Mouse (Mus musculus) right cerebral cortex, adult 18-20 months (tissue): Measurements from ENCODE around the gene Hnrnpl.

ENCODE experiments used
- DNase-seq: peaks from one replicate; pipeline ENCODE4 v3.0.0; 2022; ENCODE audit warnings: mixed read lengths

Hnrnpl gene

GRCm38 (mm10) chr7:28812949-28813348, 4.6 kb downstream of the Hnrnpl start:
- DNase-seq, result no peak

DNA sequence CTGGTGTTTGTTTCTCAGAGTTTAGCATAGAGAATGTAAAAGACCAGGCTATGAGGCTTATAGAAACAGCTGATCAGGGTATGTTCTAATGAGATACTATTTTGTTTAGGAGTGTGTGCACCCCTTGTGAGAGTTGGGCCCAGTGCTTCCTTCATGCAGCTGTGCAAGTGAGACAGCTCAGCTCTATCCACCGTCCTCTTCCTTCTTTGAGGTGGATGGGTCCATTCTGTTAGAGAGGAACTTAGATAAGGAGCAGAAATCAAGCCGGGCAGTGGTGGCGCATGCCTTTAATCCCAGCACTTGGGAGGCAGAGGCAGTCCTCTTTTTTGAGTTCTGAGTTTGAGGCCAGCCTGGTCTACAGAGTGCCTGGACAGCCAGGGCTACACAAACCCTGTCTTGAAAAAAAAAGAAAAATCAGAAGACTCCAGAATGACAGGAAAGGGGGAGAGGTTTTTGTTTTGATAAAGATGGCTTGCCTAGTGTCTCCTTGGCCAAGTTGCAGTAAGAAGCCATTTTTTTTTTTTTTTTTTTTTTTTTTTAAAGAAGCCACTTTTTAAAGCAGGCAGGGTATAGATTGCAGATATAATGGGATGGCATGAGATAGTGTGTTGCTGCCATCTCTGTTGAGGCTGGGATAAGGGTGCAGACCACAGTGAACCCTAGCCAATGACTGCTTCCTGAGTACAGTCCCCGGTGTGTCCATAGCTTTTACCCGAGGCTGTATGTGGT, 6.1 kb downstream of the Hnrnpl start:
- DNase-seq, result no peak

- DNase-seq, result no peak
Measured at GRCm38 (mm10) chr7:28815230-28815629, 6.9 kb downstream of the Hnrnpl start.

- DNase-seq, result no peak
Measured at GRCm38 (mm10) chr7:28816201-28816600, 7.9 kb downstream of the Hnrnpl start.

- DNase-seq, result no peak
Measured at GRCm38 (mm10) chr7:28816920-28817319, 8.6 kb downstream of the Hnrnpl start.

DNA sequence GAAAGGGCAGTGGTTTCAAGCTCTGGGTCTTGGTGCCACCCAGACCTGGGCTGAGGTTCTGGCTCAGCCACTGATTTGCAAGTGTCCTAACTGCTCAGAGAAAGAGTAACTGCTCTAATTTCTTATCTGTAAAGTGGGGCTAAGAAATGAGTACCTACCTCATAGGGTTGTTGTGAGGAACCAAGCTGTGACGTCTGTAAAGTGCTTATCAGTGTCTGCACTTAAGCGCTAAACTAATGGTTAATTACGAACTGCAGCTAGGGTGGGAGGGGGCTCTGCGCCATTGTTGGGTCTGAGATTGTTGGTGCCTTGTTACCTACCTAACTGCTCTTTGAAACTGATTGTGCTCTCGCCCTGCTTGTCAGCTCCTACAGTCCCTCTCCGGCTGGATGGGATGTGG, 9.2 kb downstream of the Hnrnpl start:
- DNase-seq, result no peak

DNA sequence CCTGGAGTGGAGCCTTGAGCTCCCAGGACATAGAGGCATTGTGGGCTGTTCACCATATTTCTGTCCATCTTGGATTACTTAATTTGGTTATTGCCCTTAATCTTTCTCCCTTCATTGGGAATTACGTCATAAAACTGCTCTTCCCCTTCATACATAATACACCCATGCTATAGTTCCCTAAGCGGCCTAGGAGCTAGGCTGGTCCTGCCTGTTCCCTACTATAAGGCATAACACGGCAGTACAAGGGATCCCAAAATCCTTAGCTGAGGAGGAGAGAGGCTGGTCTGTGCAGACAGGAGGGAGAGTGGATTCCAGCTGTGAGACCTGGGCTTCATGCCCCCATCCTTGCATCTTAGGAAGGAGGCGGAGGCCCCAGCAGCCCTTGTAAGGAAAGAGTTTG, 9.6 kb downstream of the Hnrnpl start:
- DNase-seq, result no peak

GRCm38 (mm10) chr7:28818436-28818835, 10.1 kb downstream of the Hnrnpl start:
- DNase-seq, result no peak

- no peak for DNase-seq
Measured at GRCm38 (mm10) chr7:28818861-28819452, 10.6 kb downstream of the Hnrnpl start.

DNA sequence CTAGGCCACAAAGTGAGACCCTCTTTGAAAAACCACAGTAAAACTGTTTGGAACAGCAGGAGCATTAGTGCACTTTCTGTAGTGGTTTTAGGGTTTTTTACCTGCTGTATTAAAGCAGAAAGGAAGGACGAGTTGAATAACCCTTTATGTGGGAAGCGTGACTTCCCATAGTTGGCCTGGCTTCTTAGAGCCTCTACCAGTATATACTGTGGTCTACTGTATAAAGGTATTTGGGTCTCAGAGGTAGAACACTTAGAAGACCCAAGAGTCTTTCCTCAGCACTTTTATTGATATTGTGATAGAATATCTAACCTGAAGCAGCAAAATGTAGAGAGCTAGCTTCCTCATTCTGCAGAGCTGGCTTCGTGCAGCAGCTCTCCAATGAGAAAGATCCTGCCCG, 11.2 kb downstream of the Hnrnpl start:
- no peak for DNase-seq

- no peak for DNase-seq
Measured at GRCm38 (mm10) chr7:28820358-28821260, 12.3 kb downstream of the Hnrnpl start.

- DNase-seq, result peak; percentile 71
Measured at GRCm38 (mm10) chr7:28821261-28821831, 13.0 kb downstream of the Hnrnpl start.

DNA sequence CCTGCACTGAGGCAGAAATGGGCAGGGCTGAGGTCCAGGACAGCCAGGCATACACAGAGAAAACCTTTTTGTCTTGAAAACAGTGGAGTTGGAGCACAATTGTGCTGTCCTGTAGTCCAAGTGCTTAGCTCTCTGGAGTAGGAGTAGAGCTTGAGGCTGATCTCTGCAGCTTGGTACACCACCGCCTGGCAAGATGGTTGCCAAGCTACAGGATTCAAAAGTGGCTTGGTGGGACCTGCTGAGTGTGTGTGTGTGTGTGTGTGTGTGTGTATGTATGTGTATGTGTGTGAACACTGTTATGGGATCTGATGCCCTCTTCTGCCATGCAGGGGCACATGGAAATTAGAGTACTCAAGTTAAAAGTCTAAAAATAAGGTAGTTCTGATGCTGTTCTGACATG, 14.2 kb downstream of the Hnrnpl start:
- no peak for DNase-seq

- no peak for DNase-seq
Measured at GRCm38 (mm10) chr7:28822993-28823903, 14.9 kb downstream of the Hnrnpl start.

DNA sequence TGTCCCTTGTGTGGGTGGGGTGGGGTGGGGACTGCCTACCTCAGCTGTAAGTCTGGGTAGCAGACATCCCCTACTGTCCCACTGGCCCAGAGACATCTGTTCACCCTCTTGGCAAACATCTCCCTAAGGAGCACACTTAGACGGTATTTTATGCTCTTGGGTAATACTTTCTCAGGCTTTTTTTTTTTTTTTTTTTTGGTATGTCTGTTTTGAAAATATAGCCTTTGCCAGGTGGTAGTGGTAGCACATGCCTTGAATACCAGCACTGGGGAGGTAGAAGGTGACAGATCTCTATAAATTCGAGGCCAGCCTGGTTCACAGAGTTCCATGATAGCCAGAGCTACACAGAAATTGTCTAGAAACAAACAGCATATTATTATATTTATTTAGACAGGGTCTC, 15.6 kb downstream of the Hnrnpl start:
- no peak for DNase-seq

DNA sequence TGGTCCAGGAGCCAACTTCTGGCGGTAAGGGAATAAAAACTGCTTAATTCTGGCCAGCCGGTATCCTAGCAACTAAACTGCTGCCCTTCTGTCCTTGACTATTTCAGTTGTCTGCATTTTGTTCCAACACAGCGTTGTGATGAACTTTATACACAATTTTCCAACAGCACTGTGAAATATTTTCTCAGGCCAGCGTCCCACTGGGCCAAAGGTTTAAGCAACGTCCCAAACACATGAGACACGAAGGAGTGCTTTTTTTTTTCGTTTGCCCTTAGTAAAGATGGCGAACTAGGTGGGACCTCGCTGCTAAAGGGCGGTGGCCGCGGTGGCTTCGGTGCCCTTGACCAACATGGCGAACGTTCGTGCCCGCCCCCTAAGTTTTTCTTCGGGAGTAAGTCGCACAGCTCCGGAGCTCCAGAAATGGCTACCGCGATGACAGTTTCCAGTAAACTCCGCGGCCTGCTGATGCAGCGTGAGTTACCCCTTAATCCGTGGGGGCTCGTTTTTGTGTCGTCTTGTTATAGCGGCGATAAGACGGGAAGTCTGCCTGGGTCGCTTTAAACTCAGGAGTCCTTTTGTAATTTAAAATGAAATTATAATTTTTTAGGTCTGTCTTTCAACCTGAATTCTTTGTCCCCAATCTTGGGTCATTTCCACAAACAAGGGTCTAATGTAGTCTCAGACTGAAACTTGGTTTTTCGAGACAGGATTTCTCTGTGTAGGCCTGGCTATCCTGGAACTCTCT, 16.8 kb downstream of the Hnrnpl start, which contains the start of gene Ech1:
TSS of gene Ech1 (plus strand) at position 277 of the 745 bp plus-strand sequence.
- DNase-seq, result peak; percentile 90

- DNase-seq, result no peak
Measured at GRCm38 (mm10) chr7:28825686-28826401, 17.5 kb downstream of the Hnrnpl start.

DNA sequence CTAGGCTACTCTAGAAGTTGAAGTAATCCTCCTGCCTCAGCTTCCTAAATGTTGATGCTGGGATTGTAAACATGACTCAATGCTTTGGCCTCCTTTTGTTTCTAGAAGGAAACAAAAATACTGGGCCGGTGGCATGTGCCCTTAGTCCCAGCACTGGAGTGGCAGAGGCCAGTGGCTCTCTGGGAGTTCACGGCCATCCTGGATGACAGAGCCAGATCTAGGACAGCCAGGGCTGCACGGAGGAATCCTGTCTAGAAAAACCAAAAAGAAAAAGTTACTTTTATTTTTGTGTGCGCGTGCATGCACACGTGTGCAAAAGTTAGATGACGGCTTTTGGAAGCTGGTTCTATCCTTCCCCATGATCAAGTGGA, 18.0 kb downstream of the Hnrnpl start:
- DNase-seq, result no peak

- DNase-seq, result peak; percentile 76
Measured at GRCm38 (mm10) chr7:28827338-28827737, 19.0 kb downstream of the Hnrnpl start.

DNA sequence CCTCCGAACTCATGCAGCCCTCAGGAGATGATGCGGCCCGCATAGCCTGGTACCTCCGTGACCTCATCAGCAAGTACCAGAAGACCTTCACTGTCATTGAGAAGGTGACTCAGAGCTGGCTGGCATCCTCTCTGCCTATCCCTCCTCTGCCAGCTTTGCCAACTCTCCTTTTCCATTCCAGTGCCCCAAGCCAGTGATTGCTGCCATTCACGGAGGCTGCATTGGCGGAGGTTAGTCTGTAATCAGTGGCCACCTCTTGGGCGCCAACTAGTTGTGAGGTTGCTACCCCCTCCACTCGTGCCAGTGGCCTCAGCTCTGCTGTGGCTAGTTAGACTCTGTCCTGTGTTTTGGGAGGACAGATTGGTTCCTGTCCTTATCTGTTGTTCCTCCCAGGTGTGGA, 21.5 kb downstream of the Hnrnpl start:
- no peak for DNase-seq

GRCm38 (mm10) chr7:28830981-28831380, 22.6 kb downstream of the Hnrnpl start:
- no peak for DNase-seq
